Mouse (Mus musculus) adrenal gland (tissue): ENCODE measurements around the gene 4930558K02Rik.

Experiments
- intact Hi-C: fragments of 180-260 bp; cut with DNase I; formaldehyde crosslinking; loops from one replicate; pipeline ENCODE4 v1.15.1; 2025
- long read RNA-seq, 2 experiments: library from polyadenylated mRNA; unstranded; transcript quantifications; one replicate each; pipeline ENCODE4 v2.0.0; 2020; ENCODE audit warnings: borderline replicate concordance in 1 of 2; ENCODE audit not compliant: insufficient replicate concordance in 1 of 2

4930558K02Rik gene
- long read RNA-seq, experiment 1: 0 reads
- long read RNA-seq, experiment 2: 0 reads

GRCm38 (mm10) chr1:161979536-161979935 lies at the start of gene 4930558K02Rik:
Gene 4930558K02Rik (minus strand): TSS chr1:161979636.
- intact Hi-C loops: loop anchor here (5.0 kb wide), 1 partner anchor 232 kb away; no protein-coding TSS in a partner anchor

DNA sequence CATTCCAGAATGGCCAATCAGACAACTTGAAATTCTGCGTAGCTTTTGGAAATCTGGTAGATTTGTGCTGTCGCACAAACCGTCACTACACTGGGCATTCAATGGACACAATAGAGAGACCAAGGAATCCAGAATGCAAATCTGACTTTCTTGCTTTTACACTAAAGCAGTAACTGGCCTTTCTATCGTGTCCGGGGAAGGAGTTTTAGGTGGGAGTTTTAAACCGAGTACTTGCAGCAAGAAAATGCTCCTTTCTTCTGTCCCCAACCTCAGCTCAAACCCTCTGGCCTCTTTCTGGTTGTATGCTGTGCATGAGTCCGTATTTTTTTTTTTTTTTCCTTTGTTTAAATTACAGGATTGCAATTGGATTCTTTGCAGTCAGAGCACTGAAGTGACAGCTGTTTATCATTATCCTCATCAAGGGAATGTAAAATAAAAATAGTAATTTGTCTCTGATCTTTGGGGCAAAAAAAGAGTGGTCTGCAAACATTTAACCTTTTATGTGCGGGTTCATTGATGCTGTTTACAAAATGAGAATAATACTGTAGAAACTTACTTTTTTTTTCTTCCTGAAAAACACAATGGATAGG lies 44.3 kb upstream of the 4930558K02Rik start:
- intact Hi-C loops: no loop called here

DNA sequence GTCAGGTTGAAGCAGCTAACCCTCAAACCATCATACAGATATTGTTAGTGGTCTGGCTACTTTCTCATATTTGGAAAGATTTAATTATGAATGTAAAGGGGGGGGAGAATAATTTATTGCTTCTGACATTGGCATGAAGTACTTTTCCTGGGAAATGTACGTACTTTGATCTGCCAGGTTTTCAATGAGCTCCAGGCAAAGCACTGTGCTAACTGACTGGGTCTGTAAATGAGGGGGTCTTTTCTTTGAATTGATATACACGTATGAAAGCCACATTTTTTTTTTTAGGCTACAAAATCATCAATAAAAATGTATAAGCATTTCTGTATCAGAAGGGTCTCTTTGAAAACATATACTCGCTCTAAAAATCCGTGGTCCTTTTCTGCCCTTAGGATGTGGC lies 41.3 kb upstream of the 4930558K02Rik start:
- intact Hi-C loops: no loop called here

DNA sequence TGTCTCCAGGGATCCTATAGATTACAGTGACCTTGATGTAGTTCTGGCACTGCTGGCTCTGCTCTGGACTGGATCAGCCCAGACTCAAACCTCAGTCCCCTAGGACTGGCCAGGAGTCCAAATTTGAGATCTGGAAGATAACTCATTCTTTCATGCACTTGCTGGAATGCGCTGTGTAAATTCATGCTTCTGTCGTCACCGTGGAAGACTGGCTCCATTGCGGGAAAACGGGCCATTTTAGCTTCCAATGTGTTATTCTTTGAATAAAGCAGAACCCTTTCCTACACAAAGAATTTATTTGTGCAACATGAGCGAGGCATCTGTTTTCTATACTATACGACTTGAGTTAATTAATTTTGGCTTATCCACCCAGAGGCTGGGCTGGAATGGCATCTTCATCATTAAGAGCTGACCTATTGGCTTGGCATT lies 40.9 kb upstream of the 4930558K02Rik start:
- intact Hi-C loops: no loop called here

DNA sequence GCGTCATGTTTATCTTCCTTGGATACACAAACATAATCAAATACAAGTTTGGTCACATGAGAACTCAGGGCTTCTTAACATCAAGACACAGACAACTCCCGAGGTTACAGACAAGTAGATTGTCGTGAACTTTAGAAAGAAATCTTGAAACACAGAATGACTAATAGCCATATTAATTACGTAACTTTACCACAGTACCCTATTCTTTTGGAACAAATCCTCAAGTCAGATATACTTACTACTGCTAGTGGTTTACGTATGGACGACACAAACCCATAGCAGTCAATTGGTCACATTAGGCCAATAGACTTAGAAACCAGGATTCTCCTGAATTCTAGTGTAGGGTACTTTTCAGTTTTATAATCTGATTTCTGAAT lies 39.2 kb upstream of the 4930558K02Rik start:
- intact Hi-C loops: no loop called here

GRCm38 (mm10) chr1:162017975-162018600 lies 38.7 kb upstream of the 4930558K02Rik start:
- intact Hi-C loops: no loop called here

DNA sequence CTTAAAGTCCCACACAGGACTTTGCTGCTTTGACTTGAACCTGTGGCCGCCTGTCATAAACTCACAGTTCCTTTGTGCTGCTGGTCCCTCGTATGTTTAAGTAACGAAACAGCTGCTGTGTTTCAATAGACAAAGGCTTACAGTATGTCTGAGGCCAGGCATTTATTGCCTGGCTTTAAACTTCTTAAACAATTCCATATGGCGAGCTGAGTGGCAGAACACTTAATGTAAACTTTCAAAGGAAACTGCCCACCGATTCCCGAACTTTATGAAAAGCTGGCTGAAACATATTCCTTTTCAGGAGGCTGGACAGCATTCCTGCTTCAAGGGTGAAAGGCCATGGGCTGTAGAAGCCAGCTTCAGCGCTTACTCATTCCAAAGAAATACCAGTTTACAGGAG lies 37.5 kb upstream of the 4930558K02Rik start:
- intact Hi-C loops: no loop called here

- intact Hi-C loops: no loop called here
Observed at GRCm38 (mm10) chr1:162015247-162015862, 35.9 kb upstream of the 4930558K02Rik start.

- intact Hi-C loops: no loop called here
Observed at GRCm38 (mm10) chr1:162013561-162013960, 34.1 kb upstream of the 4930558K02Rik start.

GRCm38 (mm10) chr1:162011523-162012245 lies 32.2 kb upstream of the 4930558K02Rik start:
- intact Hi-C loops: no loop called here

DNA sequence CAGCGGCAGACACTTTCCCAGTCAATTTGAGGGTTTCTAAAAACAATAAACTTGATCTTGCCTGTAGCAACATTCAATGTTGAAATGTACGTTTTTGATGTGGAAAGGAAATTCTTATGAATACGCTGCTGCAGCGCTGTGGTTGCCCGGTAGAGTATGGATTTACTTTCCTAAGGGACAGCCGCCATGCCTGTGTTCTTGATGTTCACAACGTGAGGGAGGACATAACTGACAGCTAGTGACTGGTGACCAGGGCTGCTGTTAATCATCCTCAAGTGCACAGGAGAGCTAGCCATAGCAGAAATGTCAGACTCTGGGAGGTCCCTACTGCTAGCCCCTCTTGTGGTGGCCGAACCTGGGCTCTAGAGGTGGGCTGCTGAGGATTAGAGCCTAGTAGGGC lies 29.6 kb upstream of the 4930558K02Rik start:
- intact Hi-C loops: no loop called here

- intact Hi-C loops: no loop called here
Observed at GRCm38 (mm10) chr1:162008631-162009067, 29.2 kb upstream of the 4930558K02Rik start.

DNA sequence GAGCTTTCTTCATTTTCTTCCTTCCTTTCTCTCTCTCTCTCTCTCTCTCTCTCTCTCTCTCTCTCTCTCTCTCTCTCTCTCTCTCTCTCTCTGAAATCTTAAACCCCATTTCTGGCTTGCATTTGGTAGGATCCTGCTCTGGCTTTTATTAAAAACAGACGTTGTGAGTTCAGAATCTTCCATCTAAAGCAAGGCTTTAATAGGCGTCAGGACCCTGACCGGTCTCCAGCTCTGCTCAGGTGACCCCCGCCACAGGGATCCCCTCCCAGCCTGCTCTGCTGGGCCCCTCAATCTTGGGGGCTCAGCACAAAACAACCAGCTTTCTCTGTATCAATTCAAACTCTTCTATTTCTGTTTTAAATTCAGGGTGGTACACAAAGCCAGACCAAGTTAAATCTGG lies 28.8 kb upstream of the 4930558K02Rik start:
- intact Hi-C loops: no loop called here

DNA sequence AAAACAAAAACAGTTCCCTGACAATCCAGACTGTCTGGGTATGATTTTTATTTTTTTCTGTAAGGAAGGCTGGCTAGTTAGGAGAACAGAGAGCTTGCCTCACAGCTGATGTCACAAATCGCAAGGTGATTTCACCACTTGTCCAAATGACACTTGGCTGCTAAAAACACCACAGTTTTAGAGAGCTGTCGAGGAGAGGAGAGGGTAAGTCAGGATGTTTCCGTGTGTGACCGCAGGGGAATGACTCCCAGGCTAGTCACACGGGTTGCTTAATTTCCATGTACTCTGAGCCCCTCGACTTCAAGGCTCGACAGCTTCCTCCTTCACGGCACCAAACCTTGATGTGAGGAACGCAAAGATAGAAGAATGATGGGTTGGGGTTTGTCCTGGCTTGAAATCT lies 26.7 kb upstream of the 4930558K02Rik start:
- intact Hi-C loops: no loop called here

DNA sequence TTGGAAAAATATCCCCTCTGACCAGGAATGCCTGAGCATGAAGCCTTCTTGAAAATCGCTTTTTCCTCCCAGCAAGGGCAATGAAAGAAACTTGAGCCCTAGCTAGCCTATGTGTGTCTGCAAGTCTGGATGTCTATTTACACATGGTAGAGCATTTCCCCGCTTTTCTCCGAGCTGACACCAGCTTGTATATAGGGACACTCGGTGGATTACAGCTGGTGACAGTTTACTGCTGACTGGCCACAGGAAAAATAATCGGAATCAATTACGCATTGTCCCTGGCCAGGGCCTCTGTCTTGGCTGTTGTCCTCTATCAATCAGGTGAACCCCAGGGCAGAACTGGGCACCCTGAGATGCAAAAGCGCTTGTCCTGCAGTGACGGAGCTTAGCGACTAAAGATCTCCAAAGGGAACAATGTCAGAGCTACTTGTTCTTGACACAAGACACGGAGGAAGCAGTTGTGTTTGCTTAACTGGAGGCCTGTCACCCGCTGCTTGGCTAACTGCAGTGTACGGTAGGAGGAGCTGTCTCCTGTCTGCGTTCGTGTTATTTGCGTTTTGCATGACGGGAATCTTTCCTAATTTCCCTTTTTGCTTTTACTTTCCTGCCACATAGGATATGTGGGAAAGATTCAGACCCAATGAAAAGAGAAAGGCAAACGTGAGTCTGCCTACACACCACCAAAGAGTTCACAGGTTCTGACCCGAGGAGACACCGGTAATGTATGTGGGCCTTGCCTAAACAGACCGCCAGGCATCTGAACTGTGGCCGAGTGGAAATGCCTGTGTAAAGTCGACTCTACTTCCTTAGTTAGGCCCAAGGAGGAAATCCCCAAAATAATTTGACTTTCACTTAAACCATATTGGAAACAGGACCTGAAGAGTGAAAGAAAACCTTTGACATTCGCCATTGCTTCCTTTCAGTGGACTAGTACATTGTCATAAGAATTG lies 25.7 kb upstream of the 4930558K02Rik start:
- intact Hi-C loops: no loop called here

- intact Hi-C loops: no loop called here
Observed at GRCm38 (mm10) chr1:162004518-162004780, 25.0 kb upstream of the 4930558K02Rik start.

DNA sequence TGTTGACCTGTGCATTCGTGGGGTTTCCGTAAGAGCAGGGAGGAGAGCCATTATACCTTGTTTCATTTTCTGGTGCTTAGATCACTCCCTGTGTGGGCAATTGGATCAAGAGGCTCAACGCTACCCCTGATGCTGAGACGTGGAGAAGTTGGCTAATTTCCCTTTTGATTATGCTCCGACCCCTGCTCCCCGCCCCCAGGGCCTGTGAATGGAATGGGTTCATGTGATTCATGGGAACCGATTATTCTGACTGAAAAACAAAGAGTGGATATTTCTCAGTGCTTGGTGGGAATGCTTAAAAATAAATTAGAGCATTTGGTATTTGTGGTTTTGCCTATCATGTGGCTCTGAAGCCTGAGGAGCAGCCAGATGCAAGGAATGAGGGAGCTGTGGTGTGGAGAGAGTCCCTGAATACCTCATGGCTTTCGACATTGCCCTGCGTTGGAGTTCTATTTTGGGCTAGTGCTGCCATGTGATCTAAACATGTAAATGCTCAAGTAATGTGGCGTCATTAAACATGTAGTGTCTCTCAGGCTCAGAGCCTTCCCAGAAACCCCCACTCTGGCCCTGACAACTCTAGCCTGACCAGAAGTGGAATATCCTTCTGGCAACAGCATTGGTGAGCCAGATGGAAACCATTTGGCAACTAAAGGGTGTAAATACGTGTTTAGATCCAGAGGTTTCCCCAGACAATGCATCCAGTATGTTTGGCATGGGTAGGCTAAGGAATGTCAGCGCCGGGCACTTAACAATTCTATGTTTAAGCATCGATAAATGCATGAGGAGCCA lies 24.5 kb upstream of the 4930558K02Rik start:
- intact Hi-C loops: no loop called here

DNA sequence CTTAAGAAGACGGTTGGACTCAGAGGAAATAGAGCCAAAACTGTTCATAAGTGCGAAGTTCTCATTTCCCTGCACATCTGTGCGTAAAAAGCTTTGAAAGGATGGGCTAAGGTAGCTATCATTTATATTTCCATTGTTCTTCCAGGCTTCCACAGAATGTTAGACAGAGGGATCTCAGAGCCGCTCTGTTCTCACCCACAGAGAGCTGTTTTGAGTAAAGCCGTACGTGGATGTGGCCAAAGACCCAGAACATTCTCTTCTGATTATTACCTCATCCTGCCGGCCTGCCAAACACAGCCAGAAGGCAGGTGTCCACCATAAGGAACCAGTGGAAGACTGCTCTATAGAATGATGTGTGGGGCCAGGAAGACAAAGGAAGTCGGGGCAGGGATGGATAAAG lies 21.9 kb upstream of the 4930558K02Rik start:
- intact Hi-C loops: loop anchor here (2.0 kb wide), 1 partner anchor 311 kb away; no protein-coding TSS in a partner anchor

DNA sequence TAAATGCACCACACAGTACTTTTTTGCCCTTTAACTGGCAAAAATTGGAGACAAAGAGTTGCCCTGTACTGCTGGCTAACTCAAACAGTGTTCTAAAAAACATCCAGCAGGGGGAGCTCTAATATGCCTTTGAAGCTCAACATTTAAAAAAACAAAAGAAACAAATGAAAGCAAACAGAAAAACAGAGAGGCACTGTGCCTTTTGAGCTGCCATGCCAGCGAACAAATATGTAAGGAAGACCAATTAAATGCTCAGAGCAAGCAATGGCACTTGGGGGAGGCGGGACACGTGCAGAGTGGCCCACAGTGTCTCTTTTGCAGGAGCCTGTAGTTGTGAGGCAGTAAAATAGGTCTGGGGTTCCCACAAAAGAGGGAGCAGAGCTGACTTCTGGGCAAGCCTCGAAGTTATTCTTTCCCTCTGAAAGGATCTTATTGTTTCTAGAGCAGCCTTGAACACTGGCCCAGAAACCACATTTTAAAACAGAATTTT lies 20.5 kb upstream of the 4930558K02Rik start:
- intact Hi-C loops: loop anchor here (2.0 kb wide), 1 partner anchor 313 kb away; no protein-coding TSS in a partner anchor

- intact Hi-C loops: no loop called here
Observed at GRCm38 (mm10) chr1:161999338-161999737, 19.9 kb upstream of the 4930558K02Rik start.
